Mouse (Mus musculus) midbrain, postnatal 0 days (tissue): ENCODE data around the gene Klf5. TPM values are rescaled to one million over a fixed set of nuclear protein-coding genes. Genes with fewer than 3 reads are reported as not detected.

ENCODE experiments used
- ATAC-seq: fragments of 200-750 bp; cut with Nextera tagmentation; 2 replicates; pipeline ENCODE4 v1.8.0; 2017; ENCODE audit warnings: moderate number of reproducible peaks, mild to moderate bottlenecking, moderate TSS enrichment, moderate library complexity; ENCODE audit not compliant: low FRiP score
- DNase-seq: peaks from one replicate; pipeline ENCODE4 v3.0.0-alpha.2; 2015; ENCODE audit warnings: low spot score
- H3K27ac ChIP-seq: fragments of 300-500 bp; sonication (generic); 2 replicates; pipeline ENCODE4 v1.5.1; 2014; ENCODE audit warnings: low read depth, mild to moderate bottlenecking, low read length, mixed read lengths
- H3K27me3 ChIP-seq: fragments of 300-500 bp; sonication (generic); 2 replicates; pipeline ENCODE4 v1.6.1; 2014; ENCODE audit warnings: low read length, control low read depth, mixed read lengths; ENCODE audit not compliant: insufficient read depth
- H3K36me3 ChIP-seq: fragments of 300-500 bp; sonication (generic); 2 replicates; pipeline ENCODE4 v1.6.1; 2014; ENCODE audit warnings: low read length, control low read depth, mixed read lengths; ENCODE audit not compliant: insufficient read depth
- H3K4me1 ChIP-seq: fragments of 300-500 bp; sonication (generic); 2 replicates; pipeline ENCODE4 v1.6.1; 2014; ENCODE audit warnings: mild to moderate bottlenecking, control low read depth, antibody characterized with exemption, low read length, mixed read lengths; ENCODE audit not compliant: insufficient read depth
- H3K4me2 ChIP-seq: fragments of 300-500 bp; sonication (generic); 2 replicates; pipeline ENCODE4 v1.6.1; 2014; ENCODE audit warnings: low read depth, mild to moderate bottlenecking, low read length, mixed read lengths; ENCODE audit not compliant: poor library complexity, severe bottlenecking
- H3K4me3 ChIP-seq: fragments of 300-500 bp; sonication (generic); 2 replicates; pipeline ENCODE4 v1.5.1; 2014; ENCODE audit warnings: low read depth, mild to moderate bottlenecking, low read length, moderate library complexity
- H3K9ac ChIP-seq: fragments of 300-500 bp; sonication (generic); replicated peaks from 2 replicates; pipeline ENCODE4 v1.6.1; 2014; ENCODE audit warnings: mild to moderate bottlenecking, low read length, moderate library complexity, mixed read lengths; ENCODE audit not compliant: poor library complexity, severe bottlenecking
- H3K9me3 ChIP-seq: fragments of 300-500 bp; sonication (generic); 2 replicates; pipeline ENCODE4 v1.6.1; 2016; ENCODE audit warnings: low read length, control low read depth
- CTCF ChIP-seq: IDR thresholded peaks from 2 replicates; pipeline ENCODE4 v1.5.1; 2016; ENCODE audit warnings: antibody characterized with exemption, mild to moderate bottlenecking
- WGBS: fragments of 180-500 bp; shearing (Covaris S2); extraction: QIAGEN DNeasy Blood & Tissue Kit; methylation state at CpG from one replicate; pipeline ENCODE4 v1.1.7; 2014; 5-methylcytosine and 5-hydroxymethylcytosine counted together
- polyA plus RNA-seq: library from polyadenylated mRNA; unstranded; fragments of >200 nt; fragmentation: Nextera tagmentation; extraction: Ambion mirVana; gene quantifications from 2 replicates; pipeline ENCODE4 v1.2.1, GENCODE M21; 2015
- total RNA-seq: library from RNA; depleted of rRNA; stranded (reverse); fragments of >200 nt; gene quantifications from 2 replicates; pipeline ENCODE4 v1.2.3, GENCODE M21; 2014; rRNA removed

Gene Klf5
- total and polyA plus RNA-seq, 2 experiments from 2014 or later, result 3.6 to 4.5 TPM

DNA sequence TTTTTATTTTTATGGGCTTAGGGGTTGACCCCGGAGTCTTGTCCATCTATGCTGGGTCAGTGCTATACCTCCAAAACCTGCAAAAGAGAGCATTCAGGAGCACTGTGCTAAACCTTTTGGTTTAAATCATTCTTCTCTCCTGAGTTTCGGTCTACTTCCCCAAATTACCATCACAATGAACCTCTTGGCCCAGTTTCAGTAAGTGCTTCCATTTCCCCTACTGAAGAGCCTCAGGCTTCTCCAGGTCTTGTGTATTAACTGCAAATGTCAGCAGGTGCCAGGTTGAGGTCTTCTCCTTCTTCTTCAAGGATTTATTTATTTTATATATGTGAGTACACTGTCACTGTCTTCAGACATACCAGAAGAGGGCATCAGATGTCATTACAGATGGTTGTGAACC is 55.6 kb downstream of the Klf5 start:
- no peak overlapping the region for H3K4me2 ChIP-seq
- H3K9ac ChIP-seq, result no peak overlapping the region
- H3K4me1 ChIP-seq, result no peaks in the 10 kb centered on the region
- H3K27me3 ChIP-seq, result no peaks in the 10 kb centered on the region
- 49% methylated on average over 2 of the region's 2 CpGs for WGBS
- no peak for TF ChIP-seq CTCF
- H3K27ac ChIP-seq, result no peak overlapping the region
- ATAC-seq, result no peak
- H3K4me3 ChIP-seq, result no peak overlapping the region
- H3K36me3 ChIP-seq, result no peaks in the 10 kb centered on the region
- DNase-seq, result no peak
- no peaks in the 10 kb centered on the region for H3K9me3 ChIP-seq

DNA sequence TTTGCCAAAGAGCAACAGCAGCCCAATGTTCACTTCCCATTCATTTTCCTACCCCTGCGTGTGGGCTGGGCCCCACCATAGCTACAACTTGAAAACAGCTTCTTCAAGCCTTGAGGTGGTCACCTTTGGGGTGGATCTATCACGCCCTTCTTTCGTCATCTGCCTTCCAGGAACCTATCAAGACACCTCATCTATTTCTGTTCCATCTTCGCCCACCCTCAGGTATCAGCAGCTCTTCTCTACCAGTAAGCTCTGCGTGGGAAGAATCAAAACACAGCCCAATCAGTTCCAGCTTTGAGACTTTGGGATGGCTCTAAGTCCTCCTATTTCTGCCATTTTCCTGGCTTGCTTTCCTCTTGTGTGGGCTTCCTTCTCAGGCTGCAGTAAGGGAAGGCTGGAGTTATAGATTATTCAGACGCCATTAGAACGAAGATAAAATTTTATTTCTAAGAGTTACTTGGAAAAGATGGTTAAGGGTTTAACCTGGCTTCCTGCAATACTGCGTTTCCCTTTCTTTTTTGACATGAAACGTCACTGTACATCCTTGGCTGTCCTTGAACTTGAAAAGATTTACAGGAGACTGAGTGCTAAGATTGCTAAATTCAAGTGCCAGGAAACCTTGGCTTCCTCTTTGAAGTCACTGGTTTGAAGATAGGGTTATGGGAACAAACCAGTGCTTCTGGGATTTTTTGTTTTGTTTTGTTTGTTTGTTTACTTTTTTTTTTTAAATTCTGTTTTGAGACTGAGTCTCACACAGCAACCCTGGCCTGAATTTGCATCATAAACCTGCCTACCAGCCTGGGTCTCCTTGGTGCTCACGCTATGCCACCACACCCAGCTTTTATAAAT is 56.5 kb downstream of the Klf5 start:
- no peak overlapping the region for H3K27ac ChIP-seq
- no peaks in the 10 kb centered on the region for H3K4me1 ChIP-seq
- WGBS, result 94% methylated on average over 10 of the region's 10 CpGs
- DNase-seq (no peak), ATAC-seq (no peak)
- TF ChIP-seq CTCF, result no peak
- H3K27me3 ChIP-seq, result no peaks in the 10 kb centered on the region
- H3K36me3 ChIP-seq, result no peaks in the 10 kb centered on the region
- no peak overlapping the region for H3K4me2 ChIP-seq
- no peak overlapping the region for H3K9ac ChIP-seq
- H3K9me3 ChIP-seq, result no peaks in the 10 kb centered on the region
- H3K4me3 ChIP-seq, result no peak overlapping the region

DNA sequence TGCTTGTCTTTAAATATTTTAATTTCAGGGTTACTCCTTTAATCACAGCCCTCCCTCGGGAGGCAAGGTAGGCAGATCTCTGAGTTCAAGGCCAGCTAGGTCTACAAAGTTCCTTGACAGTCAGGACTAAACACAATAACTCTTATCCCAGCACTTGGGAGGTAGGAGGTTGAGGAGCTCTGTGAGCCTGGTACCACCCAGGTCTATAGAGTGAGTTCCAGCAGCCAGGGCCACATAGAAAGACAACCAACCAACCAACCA is 57.0 kb downstream of the Klf5 start:
- Histone ChIP-seq H3K27ac (no peak overlapping the region), H3K9me3 (no peaks in the 10 kb centered on the region), H3K4me2 (no peak overlapping the region), H3K4me3 (no peak overlapping the region), H3K4me1 (no peaks in the 10 kb centered on the region), H3K36me3 (no peaks in the 10 kb centered on the region), H3K9ac (no peak overlapping the region), H3K27me3 (no peaks in the 10 kb centered on the region)
- ATAC-seq (no peak), DNase-seq (no peak)
- TF ChIP-seq CTCF, result no peak
- 80% methylated on average over 1 of the region's 1 CpGs for WGBS

DNA sequence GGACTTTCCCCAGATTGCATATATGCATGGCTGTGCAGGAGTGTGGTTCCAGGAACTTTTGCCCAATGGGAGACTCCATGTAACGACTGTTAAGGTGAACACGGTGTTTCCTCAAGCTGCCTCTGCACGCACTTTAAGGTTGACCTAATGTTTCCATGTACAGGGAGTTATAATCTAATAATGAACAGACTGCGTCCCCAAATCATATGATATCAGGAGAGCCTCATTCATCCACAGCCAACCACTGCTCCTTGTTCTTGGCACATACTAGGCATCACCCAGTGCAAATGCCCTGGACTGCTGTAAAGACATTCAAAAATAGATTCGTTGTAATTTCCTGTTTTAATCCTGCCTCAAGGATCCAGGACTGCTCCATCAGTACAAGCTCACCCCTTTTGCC is 64.5 kb downstream of the Klf5 start:
- ATAC-seq (no peak), DNase-seq (no peak)
- Histone ChIP-seq H3K9me3 (no peaks in the 10 kb centered on the region), H3K27ac (no peak overlapping the region), H3K4me3 (no peak overlapping the region), H3K9ac (no peak overlapping the region), H3K4me1 (peaks cover 8% of the 10 kb centered on the region; the same call in 1 of the 2 replicates), H3K36me3 (no peaks in the 10 kb centered on the region), H3K27me3 (no peaks in the 10 kb centered on the region), H3K4me2 (no peak overlapping the region)
- TF ChIP-seq CTCF, result no peak
- WGBS, result 91% methylated on average over 5 of the region's 5 CpGs

DNA sequence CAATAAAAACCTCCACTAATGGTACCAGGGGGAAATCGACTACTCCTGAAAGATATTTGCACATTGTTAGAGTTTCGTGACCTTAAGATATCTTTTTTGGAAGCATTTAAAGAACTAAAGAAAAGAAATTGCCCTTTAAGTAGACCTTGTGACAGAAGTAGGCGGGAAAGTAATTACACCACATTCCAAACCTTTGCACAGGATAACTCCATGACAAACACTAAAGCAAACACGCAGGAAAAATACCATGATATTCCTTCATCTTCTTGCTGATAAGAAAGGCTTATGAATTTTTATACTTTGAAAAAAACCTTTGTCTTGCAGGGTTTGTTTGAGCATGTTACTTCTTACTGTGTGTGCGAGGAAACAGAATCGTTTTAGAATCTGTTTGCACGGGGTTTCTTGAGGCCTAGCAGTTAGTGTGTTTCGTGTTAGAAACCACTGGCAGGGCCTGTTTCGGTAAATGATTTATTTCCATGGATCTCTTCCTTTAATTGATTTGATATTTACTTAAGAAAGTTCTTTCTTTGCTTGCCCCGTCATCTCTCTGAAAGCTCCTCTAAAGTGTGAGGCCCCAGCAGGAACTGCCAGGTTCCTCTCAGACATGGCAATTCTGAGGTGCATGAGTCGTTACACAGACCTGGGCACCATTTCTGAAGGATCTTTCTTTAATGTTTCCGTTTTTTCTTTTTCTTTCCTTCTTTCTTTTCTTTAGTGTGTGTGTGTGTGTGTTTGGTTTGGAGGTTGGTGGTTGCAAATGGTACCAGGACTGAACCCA is 65.7 kb downstream of the Klf5 start:
- Histone ChIP-seq H3K27ac (no peak overlapping the region), H3K4me1 (peaks cover 8% of the 10 kb centered on the region; the same call in 1 of the 2 replicates), H3K9ac (no peak overlapping the region), H3K9me3 (no peaks in the 10 kb centered on the region), H3K4me2 (no peak overlapping the region), H3K4me3 (no peak overlapping the region), H3K36me3 (no peaks in the 10 kb centered on the region), H3K27me3 (no peaks in the 10 kb centered on the region)
- 86% methylated on average over 12 of the region's 12 CpGs for WGBS
- no peak for ATAC-seq
- no peak for DNase-seq
- no peak for TF ChIP-seq CTCF

Other genes starting within 250 kb of the Klf5 start
- gene Pibf1, start 199.3 kb upstream of the Klf5 start, total RNA-seq, result 11.5 and 12.3 TPM in 2 replicates
- 13.7 and 14.4 TPM in 2 replicates for gene Pibf1, start 199.3 kb upstream of the Klf5 start, polyA plus RNA-seq
- gene Dis3, start 198.9 kb upstream of the Klf5 start, total RNA-seq, result 19.6 and 27.7 TPM in 2 replicates
- 19.7 and 23.1 TPM in 2 replicates for gene Dis3, start 198.9 kb upstream of the Klf5 start, polyA plus RNA-seq